ENCODE assay signal across 8 mouse cellular contexts in genomic region chr4:120589815-120590422, GRCm38 (mm10). TPM values are rescaled to one million over a fixed set of nuclear protein-coding genes. Genes with fewer than 3 reads are reported as not detected.
A peak's percentile ranks its signal among the peaks of the same experiment; 100 is the strongest.
DNase-seq lines count a peak whose midpoint lies in the region; ATAC-seq and TF ChIP-seq lines count a peak whose summit lies in the region.

No protein-coding gene starts in this region.

- no peak overlapping the region for H3K4me2 ChIP-seq in intestine, embryonic 14.5 days (ENCODE audit: low read length)

- WGBS in intestine, embryonic 14.5 days, result 33% methylated on average over 5 of the region's 5 CpGs
- 38% methylated on average over 5 of the region's 5 CpGs for WGBS in midbrain, embryonic 10.5 days

- no peaks in the 10 kb centered on the region for H3K9me3 ChIP-seq in intestine, embryonic 14.5 days (ENCODE audit: control insufficient read depth, low read length)
- H3K9me3 ChIP-seq in midbrain, embryonic 10.5 days (replicated peaks), result no peaks in the 10 kb centered on the region

- H3K27ac ChIP-seq in gastrocnemius, adult 2 months, result peak overlapping the region; percentile 46
- H3K27ac ChIP-seq in intestine, embryonic 14.5 days (ENCODE audit: low read depth), result no peak overlapping the region
- H3K27ac ChIP-seq in midbrain, embryonic 10.5 days (replicated peaks), result no peak overlapping the region

- intact Hi-C loops in gastrocnemius, adult 2 months (cut with DNase I), result loop anchor here (1.0 to 5.0 kb wide), 3 partner anchors 77 to 165 kb away; partner anchors contain the start of gene Cited4
- intact Hi-C loops in left cerebral cortex, postnatal 36 days (cut with DNase I), result loop anchor here (1.0 to 5.0 kb wide), 4 partner anchors 77 to 322 kb away; partner anchors contain the start of gene Cited4

- peak; percentile 95 for TF ChIP-seq CTCF in gastrocnemius, adult 2 months (IDR thresholded peaks at IDR 0.05)

- peaks cover 6% of the 10 kb centered on the region; the same call in 1 of the 2 replicates for H3K4me1 ChIP-seq in intestine, embryonic 14.5 days (replicated peaks; ENCODE audit: control insufficient read depth, insufficient read depth, low read length)
- H3K4me1 ChIP-seq in midbrain, embryonic 10.5 days, result peaks cover 16% of the 10 kb centered on the region

- H3K9ac ChIP-seq in intestine, embryonic 14.5 days (ENCODE audit: low read length), result no peak overlapping the region

- no peak overlapping the region for H3K4me3 ChIP-seq in gastrocnemius, adult 2 months
- H3K4me3 ChIP-seq in intestine, embryonic 14.5 days (ENCODE audit: low read depth, low read length), result no peak overlapping the region
- no peak overlapping the region for H3K4me3 ChIP-seq in midbrain, embryonic 10.5 days

- no peaks in the 10 kb centered on the region for H3K27me3 ChIP-seq in intestine, embryonic 14.5 days (replicated peaks; ENCODE audit: control insufficient read depth, insufficient read depth, low read length)
- H3K27me3 ChIP-seq in midbrain, embryonic 10.5 days (ENCODE audit: low read depth, poor library complexity, severe bottlenecking), result peaks cover 26% of the 10 kb centered on the region

- peak; percentile 48 to 51 for DNase-seq in adrenal gland, adult 18-20 months (ENCODE audit: low spot score in 2 of 2)
- DNase-seq in adrenal gland, postnatal 4 days (ENCODE audit: low spot score in 2 of 2), result no peak
- peak; percentile 82 for DNase-seq in cerebellum, adult 9-11 months
- DNase-seq in gastrocnemius, adult 2 months, result peak; percentile 57
- DNase-seq in intestine, embryonic 14.5 days (ENCODE audit: low spot score), result peak; percentile 77
- peak; percentile 57 to 70 for DNase-seq in left cerebral cortex, postnatal 36 days (ENCODE audit: low spot score in 2 of 2)
- peak; percentile 64 for DNase-seq in midbrain, embryonic 10.5 days (ENCODE audit: low spot score)
- DNase-seq in spleen, adult 12 weeks (ENCODE audit: low spot score), result peak; percentile 36

- no peaks in the 10 kb centered on the region for H3K36me3 ChIP-seq in intestine, embryonic 14.5 days (ENCODE audit: control insufficient read depth, insufficient read depth, low read length)
- no peaks in the 10 kb centered on the region for H3K36me3 ChIP-seq in midbrain, embryonic 10.5 days

- peak; percentile 90 for ATAC-seq in intestine, embryonic 14.5 days (replicated peaks; ENCODE audit: low FRiP score, low TSS enrichment, low read depth)

RNA-seq across cellular contexts. Expression of gene Gm8439, which starts 1.4 kb away (rescaled TPM):
- not detected for total RNA-seq in adrenal gland, adult 18-20 months (2021)
- not detected for total RNA-seq in adrenal gland, postnatal 4 days (2021)
- total RNA-seq in gastrocnemius, adult 2 months (2021), result not detected
- not detected in 2 replicates for polyA plus RNA-seq in intestine, embryonic 14.5 days (2014; fragmentation: Nextera tagmentation; extraction: Ambion mirVana)
- not detected for total RNA-seq in left cerebral cortex, postnatal 36 days (2021)
- not detected in 2 replicates for polyA plus RNA-seq in midbrain, embryonic 10.5 days (2016; fragmentation: Nextera tagmentation; extraction: Ambion mirVana)

RNA-seq across cellular contexts. Expression of gene Ctps, which starts 19.8 kb away (rescaled TPM):
- total RNA-seq in adrenal gland, adult 18-20 months (2021), result 10 to 100 TPM; 30.1 to 33.6 TPM
- total RNA-seq in adrenal gland, postnatal 4 days (2021), result 10 to 100 TPM; 30.3 to 34.3 TPM
- 10 to 100 TPM; 13.1 to 14.4 TPM for total RNA-seq in gastrocnemius, adult 2 months (2021)
- polyA plus RNA-seq in intestine, embryonic 14.5 days (2014; fragmentation: Nextera tagmentation; extraction: Ambion mirVana), result 94.5 and 107 TPM in 2 replicates
- total RNA-seq in left cerebral cortex, postnatal 36 days (2021), result 10 to 100 TPM; 42.7 to 46.1 TPM
- 131 and 142 TPM in 2 replicates for polyA plus RNA-seq in midbrain, embryonic 10.5 days (2016; fragmentation: Nextera tagmentation; extraction: Ambion mirVana)

RNA-seq across cellular contexts. Expression of gene Slfnl1, which starts 57.9 kb away (rescaled TPM):
- total RNA-seq in adrenal gland, adult 18-20 months (2021), result not detected
- total RNA-seq in adrenal gland, postnatal 4 days (2021), result under 1 TPM; 0.45 to 0.56 TPM
- total RNA-seq in gastrocnemius, adult 2 months (2021), result under 1 TPM in 1 of 2 experiments, not detected in 1; 0.42 TPM
- not detected in 2 replicates for polyA plus RNA-seq in intestine, embryonic 14.5 days (2014; fragmentation: Nextera tagmentation; extraction: Ambion mirVana)
- total RNA-seq in left cerebral cortex, postnatal 36 days (2021), result not detected
- 0.10 TPM in 1 of 2 replicates, not detected in the other for polyA plus RNA-seq in midbrain, embryonic 10.5 days (2016; fragmentation: Nextera tagmentation; extraction: Ambion mirVana)

Comparison
In these comparisons a context has a peak if more than half of its experiments do, and no peak if none do; other contexts are left out.
1. DNase-seq: peak in adrenal gland, adult 18-20 months (2 of 2), cerebellum, adult 9-11 months (single experiment), gastrocnemius, adult 2 months (single experiment), intestine, embryonic 14.5 days (single experiment), left cerebral cortex, postnatal 36 days (2 of 2), midbrain, embryonic 10.5 days (single experiment) and spleen, adult 12 weeks (single experiment); none in adrenal gland, postnatal 4 days (0 of 2).